Mouse (Mus musculus): ENCODE data around the gene Rnps1.

- TF ChIP-seq CTCF (IDR thresholded peaks at IDR 0.05; ENCODE audit: borderline replicate concordance, insufficient read depth, low read depth, low read length) (no peak), POLR2A (IDR thresholded peaks at IDR 0.05; ENCODE audit: borderline replicate concordance, insufficient read depth, low read length) (no peak)
Measured at GRCm38 (mm10) chr17:24415011-24415410, 646 bp downstream of the Rnps1 start.
